ENCODE assay signal across 11 mouse cellular contexts in genomic region chr7:19179936-19180335, GRCm38 (mm10). TPM values are rescaled to one million over a fixed set of nuclear protein-coding genes. Genes with fewer than 3 reads are reported as not detected.
DNase-seq lines count a peak whose midpoint lies in the region; ATAC-seq lines count a peak whose summit lies in the region.
"Had no signal": no experiment of that assay in that cellular context is flagged by ENCODE, and none has a peak within 500 bp of the region (broad histone marks: within the 10 kb centered on the region; RNA-seq: fewer than 3 reads in every experiment).

No protein-coding gene starts in this region.

- ATAC-seq in heart, embryonic 15.5 days (replicated peaks; ENCODE audit: insufficient number of reproducible peaks, insufficient read depth, low FRiP score, low read depth): no peak
- no peak for ATAC-seq in forebrain, embryonic 14.5 days
- ATAC-seq in liver, embryonic 13.5 days (ENCODE audit: low read depth): no peak

- H3K27ac ChIP-seq in heart, embryonic 15.5 days: no peak overlapping the region
- H3K27ac ChIP-seq in forebrain, embryonic 14.5 days (ENCODE audit: low read depth, low read length): no peak overlapping the region
- H3K27ac ChIP-seq in liver, embryonic 13.5 days: no peak overlapping the region

- H3K9ac ChIP-seq in heart, embryonic 15.5 days: no peak overlapping the region
- no peak overlapping the region; the same call in 1 of the 2 replicates for H3K9ac ChIP-seq in forebrain, embryonic 14.5 days (ENCODE audit: low read length)
- 0 out of 2 replicates have a peak overlapping the region, but pooled peaks have one; percentile 9 for H3K9ac ChIP-seq in liver, embryonic 13.5 days

- 41% methylated on average over 6 of the region's 6 CpGs for WGBS in heart, embryonic 15.5 days
- WGBS in forebrain, embryonic 14.5 days: 50% methylated on average over 6 of the region's 6 CpGs
- 33% methylated on average over 6 of the region's 6 CpGs for WGBS in liver, embryonic 13.5 days (ENCODE audit: insufficient replicate concordance)

- no peaks in the 10 kb centered on the region for H3K36me3 ChIP-seq in heart, embryonic 15.5 days
- H3K36me3 ChIP-seq in forebrain, embryonic 14.5 days (ENCODE audit: control insufficient read depth, insufficient read depth, low read length): peaks cover 13% of the 10 kb centered on the region
- 0 out of 2 replicates have a peak, but pooled peaks cover 3% of the 10 kb centered on the region for H3K36me3 ChIP-seq in liver, embryonic 13.5 days

- intact Hi-C loops in heart, postnatal 10 days (cut with DNase I): loop anchor here (2.0 to 5.0 kb wide), 4 partner anchors 17 to 162 kb away; partner anchors contain the start of genes Ercc1, Ppm1n and Rtn2

- H3K9me3 ChIP-seq in heart, embryonic 15.5 days (replicated peaks): no peaks in the 10 kb centered on the region
- no peaks in the 10 kb centered on the region for H3K9me3 ChIP-seq in forebrain, embryonic 14.5 days (replicated peaks; ENCODE audit: control insufficient read depth, low read length)
- H3K9me3 ChIP-seq in liver, embryonic 13.5 days (replicated peaks): no peaks in the 10 kb centered on the region

- DNase-seq in heart, postnatal 10 days: no peak
- peak; percentile 52 for DNase-seq in CD4-positive helper T cell, adult 2 months (ENCODE audit: low read depth, low spot score)
- DNase-seq in forebrain, embryonic 14.5 days (ENCODE audit: low spot score): no peak
- DNase-seq in liver, embryonic 13.5 days: no peak
- DNase-seq in ovary, adult 18-20 months (ENCODE audit: low spot score): no peak
- no peak for DNase-seq in left cerebral cortex, adult 11 months (ENCODE audit: low spot score)
- DNase-seq in kidney, adult 18-20 months: no peak
- DNase-seq: right cerebral cortex, adult 18-20 months had no signal

- peaks cover 50% of the 10 kb centered on the region for H3K4me1 ChIP-seq in heart, embryonic 15.5 days (replicated peaks)
- peaks cover 21% of the 10 kb centered on the region for H3K4me1 ChIP-seq in forebrain, embryonic 14.5 days (ENCODE audit: control insufficient read depth, insufficient read depth, low read length)
- H3K4me1 ChIP-seq in liver, embryonic 13.5 days (replicated peaks): peaks cover 59% of the 10 kb centered on the region

- H3K4me2 ChIP-seq in heart, embryonic 15.5 days: peak overlapping the region; percentile 57; the same call in 1 of the 2 replicates
- H3K4me2 ChIP-seq in forebrain, embryonic 14.5 days (ENCODE audit: low read length): 0 out of 2 replicates have a peak overlapping the region, but pooled peaks have one; percentile 63
- H3K4me2 ChIP-seq in liver, embryonic 13.5 days: peak overlapping the region; percentile 77

- H3K27me3 ChIP-seq in heart, embryonic 15.5 days: peaks cover 49% of the 10 kb centered on the region
- peaks cover 25% of the 10 kb centered on the region for H3K27me3 ChIP-seq in forebrain, embryonic 14.5 days (replicated peaks; ENCODE audit: control insufficient read depth, insufficient read depth, low read length)
- peaks cover 56% of the 10 kb centered on the region for H3K27me3 ChIP-seq in liver, embryonic 13.5 days

- 0 out of 2 replicates have a peak overlapping the region, but pooled peaks have one; percentile 31 for H3K4me3 ChIP-seq in heart, embryonic 15.5 days
- no peak overlapping the region for H3K4me3 ChIP-seq in forebrain, embryonic 14.5 days (ENCODE audit: low read depth, low read length)
- H3K4me3 ChIP-seq in liver, embryonic 13.5 days (replicated peaks): peak overlapping the region; percentile 25; the same call in 1 of the 2 replicates
- H3K4me3 ChIP-seq: erythroblast, embryonic 14.5 days had no signal

RNA-seq across cellular contexts. Expression of gene Eml2, which starts 3.7 kb away (rescaled TPM):
- polyA plus RNA-seq in heart, embryonic 15.5 days (2015; fragmentation: Nextera tagmentation; extraction: Ambion mirVana): 18.9 and 21.0 TPM in 2 replicates
- 10 to 100 TPM; 47.8 to 56.5 TPM for total RNA-seq in heart, postnatal 10 days (2021)
- 3.4 TPM in 2 replicates for polyA plus RNA-seq in forebrain, embryonic 14.5 days (2014; fragmentation: Nextera tagmentation; extraction: Ambion mirVana)
- polyA plus RNA-seq in liver, embryonic 13.5 days (2015; fragmentation: Nextera tagmentation; extraction: Ambion mirVana): 3.6 and 4.4 TPM in 2 replicates

RNA-seq across cellular contexts. Expression of gene Gipr, which starts 14.0 kb away (rescaled TPM):
- 73.8 and 73.9 TPM in 2 replicates for polyA plus RNA-seq in heart, embryonic 15.5 days (2015; fragmentation: Nextera tagmentation; extraction: Ambion mirVana)
- total RNA-seq in heart, postnatal 10 days (2021): under 1 TPM; 0.50 to 0.69 TPM
- 4.8 and 8.2 TPM in 2 replicates for polyA plus RNA-seq in forebrain, embryonic 14.5 days (2014; fragmentation: Nextera tagmentation; extraction: Ambion mirVana)
- 0.17 and 0.28 TPM in 2 replicates for polyA plus RNA-seq in liver, embryonic 13.5 days (2015; fragmentation: Nextera tagmentation; extraction: Ambion mirVana)
- total RNA-seq: hematopoietic stem cell, adult 5-6 weeks had no signal
- polyA plus RNA-seq: erythroblast, embryonic 14.5 days had no signal

RNA-seq across cellular contexts. Expression of gene Snrpd2, which starts 30.4 kb away (rescaled TPM):
- polyA plus RNA-seq in heart, embryonic 15.5 days (2015; fragmentation: Nextera tagmentation; extraction: Ambion mirVana): 93.2 and 96.6 TPM in 2 replicates
- 10 to 100 TPM; 77.1 to 81.0 TPM for total RNA-seq in heart, postnatal 10 days (2021)
- 141 and 155 TPM in 2 replicates for polyA plus RNA-seq in forebrain, embryonic 14.5 days (2014; fragmentation: Nextera tagmentation; extraction: Ambion mirVana)
- polyA plus RNA-seq in liver, embryonic 13.5 days (2015; fragmentation: Nextera tagmentation; extraction: Ambion mirVana): 85.9 and 89.4 TPM in 2 replicates

RNA-seq across cellular contexts. Expression of gene Qpctl, which starts 30.8 kb away (rescaled TPM):
- polyA plus RNA-seq in heart, embryonic 15.5 days (2015; fragmentation: Nextera tagmentation; extraction: Ambion mirVana): 8.8 and 10.0 TPM in 2 replicates
- total RNA-seq in heart, postnatal 10 days (2021): 1 to 10 TPM; 6.4 to 8.2 TPM
- 11.1 and 14.0 TPM in 2 replicates for polyA plus RNA-seq in forebrain, embryonic 14.5 days (2014; fragmentation: Nextera tagmentation; extraction: Ambion mirVana)
- polyA plus RNA-seq in liver, embryonic 13.5 days (2015; fragmentation: Nextera tagmentation; extraction: Ambion mirVana): 4.0 and 4.3 TPM in 2 replicates

RNA-seq across cellular contexts. Expression of gene Gpr4, which starts 32.4 kb away (rescaled TPM):
- polyA plus RNA-seq in heart, embryonic 15.5 days (2015; fragmentation: Nextera tagmentation; extraction: Ambion mirVana): 2.1 and 2.2 TPM in 2 replicates
- 10 to 100 TPM; 11.4 to 11.8 TPM for total RNA-seq in heart, postnatal 10 days (2021)
- polyA plus RNA-seq in forebrain, embryonic 14.5 days (2014; fragmentation: Nextera tagmentation; extraction: Ambion mirVana): 1.8 and 2.3 TPM in 2 replicates
- 0.31 and 0.48 TPM in 2 replicates for polyA plus RNA-seq in liver, embryonic 13.5 days (2015; fragmentation: Nextera tagmentation; extraction: Ambion mirVana)
- polyA plus RNA-seq: erythroblast, embryonic 14.5 days had no signal
